Comparison of ENCODE assay signal across 13 mouse cellular contexts in genomic region chr11:74835593-74836224, GRCm38 (mm10). TPM values are rescaled to one million over a fixed set of nuclear protein-coding genes. Genes with fewer than 3 reads are reported as not detected.
DNase-seq lines count a peak whose midpoint lies in the region; ATAC-seq and TF ChIP-seq lines count a peak whose summit lies in the region.
"Had no signal": no experiment of that assay in that cellular context is flagged by ENCODE, and none has a peak within 500 bp of the region (broad histone marks: within the 10 kb centered on the region; RNA-seq: fewer than 3 reads in every experiment).

No protein-coding gene starts in this region.

- WGBS in heart, adult 2 months = 82% methylated on average over 6 of the region's 6 CpGs
- WGBS in lung, embryonic 16.5 days = 85% methylated on average over 6 of the region's 6 CpGs
- 84% methylated on average over 6 of the region's 6 CpGs for WGBS in embryonic facial prominence, embryonic 10.5 days
- WGBS in liver, embryonic 11.5 days = 88% methylated on average over 6 of the region's 6 CpGs

- H3K4me2 ChIP-seq in lung, embryonic 16.5 days (ENCODE audit: low read depth, low read length) = no peak overlapping the region
- H3K4me2 ChIP-seq in liver, embryonic 11.5 days = no peak overlapping the region
- H3K4me2 ChIP-seq: lung, embryonic 14.5 days; stomach, embryonic 15.5 days had no signal

- peak overlapping the region; percentile 12; the same call in 1 of the 2 replicates for H3K27ac ChIP-seq in heart, adult 2 months
- no peak overlapping the region for H3K27ac ChIP-seq in lung, embryonic 16.5 days (ENCODE audit: low read length)
- 0 out of 2 replicates have a peak overlapping the region, but pooled peaks have one; percentile 5 for H3K27ac ChIP-seq in embryonic facial prominence, embryonic 10.5 days (replicated peaks)
- H3K27ac ChIP-seq in liver, embryonic 11.5 days (ENCODE audit: low read depth, low read length) = peak overlapping the region; percentile 7; the same call in 1 of the 2 replicates

- DNase-seq in heart, adult 2 months = no peak
- no peak for DNase-seq in heart, postnatal 10 days
- no peak for DNase-seq in lung, postnatal 10 days
- DNase-seq in embryonic facial prominence, embryonic 10.5 days (ENCODE audit: low spot score) = no peak
- no peak for DNase-seq in liver, embryonic 11.5 days (ENCODE audit: low spot score)
- DNase-seq: adrenal gland, postnatal 25 days; embryo, embryonic 11 days; heart, postnatal 36 days; kidney, adult 2 months; lung, embryonic 14.5 days had no signal

- no peak for TF ChIP-seq EP300 in heart, adult 2 months (IDR thresholded peaks at IDR 0.05; ENCODE audit: insufficient read depth, low read depth, low read length)

- peaks cover 5% of the 10 kb centered on the region; the same call in 1 of the 2 replicates for H3K79me2 ChIP-seq in heart, adult 2 months (replicated peaks; ENCODE audit: control insufficient read depth, insufficient read depth, low read length)

- H3K36me3 ChIP-seq in heart, adult 2 months (ENCODE audit: control insufficient read depth, insufficient read depth, low read length) = no peaks in the 10 kb centered on the region
- no peaks in the 10 kb centered on the region for H3K36me3 ChIP-seq in lung, embryonic 16.5 days (ENCODE audit: control insufficient read depth, insufficient read depth, low read length)
- H3K36me3 ChIP-seq in embryonic facial prominence, embryonic 10.5 days (replicated peaks) = peaks cover 29% of the 10 kb centered on the region
- H3K36me3 ChIP-seq in liver, embryonic 11.5 days (ENCODE audit: control insufficient read depth, insufficient read depth, low read length) = no peaks in the 10 kb centered on the region
- H3K36me3 ChIP-seq: stomach, embryonic 15.5 days had no signal

- no peak for TF ChIP-seq CTCF in heart, adult 2 months (IDR thresholded peaks at IDR 0.05)

- no peak for ATAC-seq in lung, embryonic 16.5 days (ENCODE audit: low read depth)
- no peak for ATAC-seq in liver, embryonic 11.5 days (replicated peaks; ENCODE audit: low FRiP score)
- ATAC-seq in megakaryocyte progenitor cell, adult 5-6 weeks (replicated peaks; ENCODE audit: poor library complexity) = no peak

- no peak for TF ChIP-seq POLR2A in heart, adult 2 months (IDR thresholded peaks at IDR 0.05; ENCODE audit: insufficient read depth, low read depth, low read length)

- peaks cover 25% of the 10 kb centered on the region for H3K4me1 ChIP-seq in heart, adult 2 months (ENCODE audit: control insufficient read depth, insufficient read depth, low read length)
- H3K4me1 ChIP-seq in lung, embryonic 16.5 days (replicated peaks; ENCODE audit: control insufficient read depth, insufficient read depth, low read length) = peaks cover 42% of the 10 kb centered on the region
- peaks cover 73% of the 10 kb centered on the region for H3K4me1 ChIP-seq in embryonic facial prominence, embryonic 10.5 days
- H3K4me1 ChIP-seq in liver, embryonic 11.5 days (replicated peaks; ENCODE audit: control insufficient read depth, insufficient read depth, low read length) = peaks cover 46% of the 10 kb centered on the region

- no peaks in the 10 kb centered on the region for H3K9me3 ChIP-seq in lung, embryonic 16.5 days (ENCODE audit: control insufficient read depth, low read length)
- no peaks in the 10 kb centered on the region for H3K9me3 ChIP-seq in embryonic facial prominence, embryonic 10.5 days
- no peaks in the 10 kb centered on the region for H3K9me3 ChIP-seq in liver, embryonic 11.5 days (ENCODE audit: control insufficient read depth, low read length)
- H3K9me3 ChIP-seq: stomach, embryonic 15.5 days had no signal

- H3K9ac ChIP-seq in heart, adult 2 months (ENCODE audit: low read depth, low read length) = no peak overlapping the region
- peak overlapping the region; percentile 15; the same call in 1 of the 2 replicates for H3K9ac ChIP-seq in lung, embryonic 16.5 days (ENCODE audit: low read length)
- H3K9ac ChIP-seq in liver, embryonic 11.5 days (ENCODE audit: low read depth, low read length) = no peak overlapping the region
- H3K9ac ChIP-seq: lung, embryonic 14.5 days; stomach, embryonic 15.5 days had no signal

- no peak overlapping the region for H3K4me3 ChIP-seq in heart, adult 2 months
- H3K4me3 ChIP-seq in lung, embryonic 16.5 days (ENCODE audit: low read length) = no peak overlapping the region
- H3K4me3 ChIP-seq in embryonic facial prominence, embryonic 10.5 days = no peak overlapping the region
- no peak overlapping the region for H3K4me3 ChIP-seq in liver, embryonic 11.5 days (ENCODE audit: low read depth, low read length)
- H3K4me3 ChIP-seq: stomach, embryonic 15.5 days had no signal

- intact Hi-C loops in heart, adult 2 months (cut with DNase I) = loop anchor here (10.0 kb wide), 1 partner anchor 329 kb away; the partner anchor contains the start of gene Hic1
- intact Hi-C loops in heart, postnatal 10 days (cut with DNase I) = no loop called here

- H3K27me3 ChIP-seq in heart, adult 2 months (ENCODE audit: control insufficient read depth, insufficient read depth, low read length) = no peaks in the 10 kb centered on the region
- H3K27me3 ChIP-seq in lung, embryonic 16.5 days (ENCODE audit: control insufficient read depth, insufficient read depth, low read depth, low read length) = no peaks in the 10 kb centered on the region
- peaks cover 3% of the 10 kb centered on the region; the same call in 1 of the 2 replicates for H3K27me3 ChIP-seq in embryonic facial prominence, embryonic 10.5 days (replicated peaks; ENCODE audit: low read depth, poor library complexity, severe bottlenecking)
- no peaks in the 10 kb centered on the region for H3K27me3 ChIP-seq in liver, embryonic 11.5 days (replicated peaks; ENCODE audit: control insufficient read depth, insufficient read depth, low read length)
- H3K27me3 ChIP-seq: stomach, embryonic 15.5 days had no signal

RNA-seq across cellular contexts. Expression of gene Mnt, which starts 5.0 kb away (rescaled TPM):
- total RNA-seq in heart, adult 2 months (2021) = 10 to 100 TPM in 1 of 2 experiments, 1 to 10 TPM in 1; 6.7 to 10.7 TPM
- polyA plus RNA-seq in heart, adult 2 months (2012; rRNA removed) = 5.4 and 6.9 TPM in 2 replicates
- total RNA-seq in heart, postnatal 10 days (2021) = 10 to 100 TPM; 12.1 to 14.6 TPM
- 3.0 and 3.1 TPM in 2 replicates for polyA plus RNA-seq in lung, embryonic 16.5 days (2015; fragmentation: Nextera tagmentation; extraction: Ambion mirVana)
- 5.2 and 5.3 TPM in 2 replicates for polyA plus RNA-seq in embryonic facial prominence, embryonic 10.5 days (2016; fragmentation: Nextera tagmentation; extraction: Ambion mirVana)
- polyA plus RNA-seq in liver, embryonic 11.5 days (2014; fragmentation: Nextera tagmentation; extraction: Ambion mirVana) = 3.5 and 3.9 TPM in 2 replicates
- 13.1 and 15.0 TPM in 2 replicates for total RNA-seq in megakaryocyte progenitor cell, adult 5-6 weeks (2015)
- total RNA-seq in megakaryocyte progenitor cell, adult 5-6 weeks (2017) = 2.7 and 3.2 TPM in 2 replicates
